Mouse (Mus musculus) ovary, adult 18-20 months (tissue): Measurements from ENCODE around the gene Lmo4.

Source experiments
- DNase-seq: peaks from one replicate; pipeline ENCODE4 v3.0.0; 2022; ENCODE audit warnings: low spot score, mixed read lengths

Lmo4 gene

GRCm38 (mm10) chr3:144151001-144151400, 54.0 kb downstream of the Lmo4 start:
- DNase-seq = no peak

GRCm38 (mm10) chr3:144148234-144148633, 56.8 kb downstream of the Lmo4 start:
- DNase-seq = no peak

GRCm38 (mm10) chr3:144147244-144147643, 57.8 kb downstream of the Lmo4 start:
- DNase-seq = no peak

- no peak for DNase-seq
Observed at GRCm38 (mm10) chr3:144144066-144144465, 61.0 kb downstream of the Lmo4 start.

GRCm38 (mm10) chr3:144142939-144143338, 62.1 kb downstream of the Lmo4 start:
- DNase-seq = no peak

GRCm38 (mm10) chr3:144141786-144142185, 63.2 kb downstream of the Lmo4 start:
- DNase-seq = no peak

GRCm38 (mm10) chr3:144140816-144141215, 64.2 kb downstream of the Lmo4 start:
- DNase-seq = no peak

- no peak for DNase-seq
Observed at GRCm38 (mm10) chr3:144138659-144139058, 66.4 kb downstream of the Lmo4 start.
